Mouse (Mus musculus): Measurements from ENCODE around the gene Klhl2. TPM values are rescaled to one million over a fixed set of nuclear protein-coding genes. Genes with fewer than 3 reads are reported as not detected.

Klhl2 gene
- polyA plus RNA-seq, 2 experiments: 9.5 to 12.4 TPM

- no peak for TF ChIP-seq POLR2A (IDR thresholded peaks at IDR 0.05; ENCODE audit: borderline replicate concordance, extremely low read depth, insufficient read depth, insufficient read length)
- DNase-seq (ENCODE audit: low spot score) (no peak), ATAC-seq (ENCODE audit: low FRiP score, low read depth) (no peak)
- no peaks in the 10 kb centered on the region for H3K4me1 ChIP-seq (ENCODE audit: control insufficient read depth, insufficient read depth, low read length)
- H3K9me3 ChIP-seq (ENCODE audit: control insufficient read depth, low read length): no peaks in the 10 kb centered on the region
- WGBS: 95% methylated on average over 4 of the region's 4 CpGs
- no peak overlapping the region for H3K4me3 ChIP-seq (replicated peaks; ENCODE audit: low read length)
- H3K4me2 ChIP-seq (replicated peaks; ENCODE audit: low read depth, low read length, severe bottlenecking): no peak overlapping the region
- no peaks in the 10 kb centered on the region; the same call in 1 of the 2 replicates for H3K36me3 ChIP-seq (ENCODE audit: control insufficient read depth, insufficient read depth, low read length)
- H3K27me3 ChIP-seq (ENCODE audit: control insufficient read depth, insufficient read depth, low read length): no peaks in the 10 kb centered on the region
- H3K27ac ChIP-seq (replicated peaks; ENCODE audit: low read depth, low read length): no peak overlapping the region
- H3K9ac ChIP-seq (ENCODE audit: low read depth, low read length, severe bottlenecking): no peak overlapping the region
Measured at GRCm38 (mm10) chr8:64820940-64821339, 28.9 kb downstream of the Klhl2 start.

DNA sequence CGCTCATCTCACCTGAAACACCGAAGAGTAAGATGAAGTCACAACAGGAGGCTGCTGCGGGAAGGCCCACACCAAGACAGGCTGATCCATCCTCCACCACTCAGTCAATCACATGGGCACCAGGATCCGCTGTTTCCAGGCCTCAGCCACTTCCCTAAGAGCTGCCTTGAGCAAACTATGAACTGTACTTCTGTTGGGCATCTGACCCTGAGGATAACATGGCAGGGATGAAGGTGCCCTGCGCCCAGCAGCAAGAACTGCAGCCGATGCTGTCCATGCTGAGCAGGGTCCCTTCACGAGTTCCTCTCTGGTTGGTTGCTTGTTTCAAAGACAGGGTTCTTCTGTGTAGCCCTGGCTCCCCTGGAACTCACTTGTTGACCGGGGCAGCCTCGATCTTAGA lies 38.0 kb downstream of the Klhl2 start:
- Histone ChIP-seq H3K36me3 (ENCODE audit: control insufficient read depth, insufficient read depth, low read length) (0 out of 2 replicates have a peak, but pooled peaks cover 3% of the 10 kb centered on the region), H3K4me2 (replicated peaks; ENCODE audit: low read depth, low read length, severe bottlenecking) (no peak overlapping the region), H3K4me1 (ENCODE audit: control insufficient read depth, insufficient read depth, low read length) (no peaks in the 10 kb centered on the region), H3K27ac (replicated peaks; ENCODE audit: low read depth, low read length) (no peak overlapping the region), H3K9me3 (ENCODE audit: control insufficient read depth, low read length) (no peaks in the 10 kb centered on the region), H3K27me3 (ENCODE audit: control insufficient read depth, insufficient read depth, low read length) (no peaks in the 10 kb centered on the region), H3K9ac (ENCODE audit: low read depth, low read length, severe bottlenecking) (no peak overlapping the region), H3K4me3 (replicated peaks; ENCODE audit: low read length) (no peak overlapping the region)
- DNase-seq (ENCODE audit: low spot score) (no peak), ATAC-seq (ENCODE audit: low FRiP score, low read depth) (no peak)
- WGBS: 98% methylated on average over 9 of the region's 9 CpGs
- TF ChIP-seq POLR2A (IDR thresholded peaks at IDR 0.05; ENCODE audit: borderline replicate concordance, extremely low read depth, insufficient read depth, insufficient read length): no peak

GRCm38 (mm10) chr8:64811083-64811482 lies 38.7 kb downstream of the Klhl2 start:
- H3K27me3 ChIP-seq (ENCODE audit: control insufficient read depth, insufficient read depth, low read length): no peaks in the 10 kb centered on the region
- ATAC-seq (ENCODE audit: low FRiP score, low read depth) (no peak), DNase-seq (ENCODE audit: low spot score) (no peak)
- no peaks in the 10 kb centered on the region for H3K4me1 ChIP-seq (ENCODE audit: control insufficient read depth, insufficient read depth, low read length)
- no peaks in the 10 kb centered on the region for H3K9me3 ChIP-seq (ENCODE audit: control insufficient read depth, low read length)
- no peak overlapping the region for H3K27ac ChIP-seq (replicated peaks; ENCODE audit: low read depth, low read length)
- 96% methylated on average over 4 of the region's 4 CpGs for WGBS
- H3K9ac ChIP-seq (ENCODE audit: low read depth, low read length, severe bottlenecking): no peak overlapping the region
- no peak overlapping the region for H3K4me3 ChIP-seq (replicated peaks; ENCODE audit: low read length)
- TF ChIP-seq POLR2A (IDR thresholded peaks at IDR 0.05; ENCODE audit: borderline replicate concordance, extremely low read depth, insufficient read depth, insufficient read length): no peak
- 0 out of 2 replicates have a peak, but pooled peaks cover 3% of the 10 kb centered on the region for H3K36me3 ChIP-seq (ENCODE audit: control insufficient read depth, insufficient read depth, low read length)
- no peak overlapping the region for H3K4me2 ChIP-seq (replicated peaks; ENCODE audit: low read depth, low read length, severe bottlenecking)

- WGBS: 88% methylated on average over 3 of the region's 3 CpGs
- Histone ChIP-seq H3K27me3 (ENCODE audit: control insufficient read depth, insufficient read depth, low read length) (no peaks in the 10 kb centered on the region), H3K36me3 (ENCODE audit: control insufficient read depth, insufficient read depth, low read length) (no peaks in the 10 kb centered on the region), H3K4me2 (replicated peaks; ENCODE audit: low read depth, low read length, severe bottlenecking) (no peak overlapping the region), H3K9me3 (ENCODE audit: control insufficient read depth, low read length) (no peaks in the 10 kb centered on the region), H3K9ac (ENCODE audit: low read depth, low read length, severe bottlenecking) (no peak overlapping the region), H3K27ac (replicated peaks; ENCODE audit: low read depth, low read length) (no peak overlapping the region), H3K4me1 (ENCODE audit: control insufficient read depth, insufficient read depth, low read length) (no peaks in the 10 kb centered on the region), H3K4me3 (replicated peaks; ENCODE audit: low read length) (no peak overlapping the region)
- DNase-seq (ENCODE audit: low spot score) (no peak), ATAC-seq (ENCODE audit: low FRiP score, low read depth) (no peak)
- no peak for TF ChIP-seq POLR2A (IDR thresholded peaks at IDR 0.05; ENCODE audit: borderline replicate concordance, extremely low read depth, insufficient read depth, insufficient read length)
Measured at GRCm38 (mm10) chr8:64806558-64806957, 43.3 kb downstream of the Klhl2 start.

GRCm38 (mm10) chr8:64804971-64805370 lies 44.8 kb downstream of the Klhl2 start:
- no peaks in the 10 kb centered on the region for H3K9me3 ChIP-seq (ENCODE audit: control insufficient read depth, low read length)
- DNase-seq (ENCODE audit: low spot score) (no peak), ATAC-seq (ENCODE audit: low FRiP score, low read depth) (no peak)
- no peak overlapping the region for H3K9ac ChIP-seq (ENCODE audit: low read depth, low read length, severe bottlenecking)
- no peaks in the 10 kb centered on the region for H3K36me3 ChIP-seq (ENCODE audit: control insufficient read depth, insufficient read depth, low read length)
- H3K27me3 ChIP-seq (ENCODE audit: control insufficient read depth, insufficient read depth, low read length): no peaks in the 10 kb centered on the region
- H3K4me2 ChIP-seq (replicated peaks; ENCODE audit: low read depth, low read length, severe bottlenecking): no peak overlapping the region
- WGBS: 80% methylated on average over 4 of the region's 4 CpGs
- no peak for TF ChIP-seq POLR2A (IDR thresholded peaks at IDR 0.05; ENCODE audit: borderline replicate concordance, extremely low read depth, insufficient read depth, insufficient read length)
- no peak overlapping the region for H3K27ac ChIP-seq (replicated peaks; ENCODE audit: low read depth, low read length)
- H3K4me3 ChIP-seq (replicated peaks; ENCODE audit: low read length): no peak overlapping the region
- H3K4me1 ChIP-seq (ENCODE audit: control insufficient read depth, insufficient read depth, low read length): no peaks in the 10 kb centered on the region

- no peak overlapping the region for H3K4me3 ChIP-seq (replicated peaks; ENCODE audit: low read length)
- H3K4me2 ChIP-seq (replicated peaks; ENCODE audit: low read depth, low read length, severe bottlenecking): no peak overlapping the region
- no peaks in the 10 kb centered on the region for H3K27me3 ChIP-seq (ENCODE audit: control insufficient read depth, insufficient read depth, low read length)
- TF ChIP-seq POLR2A (IDR thresholded peaks at IDR 0.05; ENCODE audit: borderline replicate concordance, extremely low read depth, insufficient read depth, insufficient read length): no peak
- no peaks in the 10 kb centered on the region for H3K36me3 ChIP-seq (ENCODE audit: control insufficient read depth, insufficient read depth, low read length)
- H3K9ac ChIP-seq (ENCODE audit: low read depth, low read length, severe bottlenecking): no peak overlapping the region
- no peaks in the 10 kb centered on the region for H3K9me3 ChIP-seq (ENCODE audit: control insufficient read depth, low read length)
- DNase-seq (ENCODE audit: low spot score): no peak
- no peak overlapping the region for H3K27ac ChIP-seq (replicated peaks; ENCODE audit: low read depth, low read length)
- H3K4me1 ChIP-seq (ENCODE audit: control insufficient read depth, insufficient read depth, low read length): no peaks in the 10 kb centered on the region
- WGBS: 82% methylated on average over 8 of the region's 8 CpGs
- ATAC-seq (ENCODE audit: low FRiP score, low read depth): no peak
Measured at GRCm38 (mm10) chr8:64799306-64799705, 50.5 kb downstream of the Klhl2 start.
